Mouse (Mus musculus): ENCODE measurements around the gene Ltb.

Gene Ltb

GRCm38 (mm10) chr17:35193881-35194843 lies at the start of gene Ltb:
TSS of gene Ltb (plus strand) at chr17:35194439.
- no peak for DNase-seq

DNA sequence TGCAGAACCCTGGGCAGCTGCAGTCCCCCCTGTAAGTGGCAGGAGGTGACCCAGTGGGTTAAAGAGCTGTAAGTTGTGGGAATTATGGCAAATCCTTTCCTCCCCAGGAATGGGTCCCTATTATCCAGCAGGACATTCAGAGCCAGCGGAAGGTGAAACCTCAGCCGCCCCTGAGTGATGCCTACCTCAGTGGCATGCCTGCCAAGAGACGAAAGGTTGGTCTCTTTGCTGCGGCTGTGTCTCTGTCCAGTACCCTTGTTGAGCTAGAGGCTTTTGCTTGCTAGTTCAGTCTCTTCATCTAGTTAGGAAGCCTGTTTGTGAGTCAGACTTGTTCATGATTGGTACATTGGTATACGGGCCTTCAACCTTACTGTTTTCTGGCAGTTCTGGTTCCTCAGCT lies 48.1 kb upstream of the Ltb start:
- DNase-seq: no peak

- no peak for DNase-seq
These were observed 46.9 kb upstream of the Ltb start for GRCm38 (mm10) chr17:35147348-35147747.

- no peak for DNase-seq
These were observed 46.2 kb upstream of the Ltb start for GRCm38 (mm10) chr17:35147922-35148639.

GRCm38 (mm10) chr17:35152121-35152520 lies 42.1 kb upstream of the Ltb start:
- DNase-seq: no peak

GRCm38 (mm10) chr17:35153077-35153476 lies 41.2 kb upstream of the Ltb start:
- no peak for DNase-seq

GRCm38 (mm10) chr17:35153931-35154330 lies 40.3 kb upstream of the Ltb start:
- DNase-seq: no peak

- no peak for DNase-seq
These were observed 39.6 kb upstream of the Ltb start for GRCm38 (mm10) chr17:35154616-35155015.

DNA sequence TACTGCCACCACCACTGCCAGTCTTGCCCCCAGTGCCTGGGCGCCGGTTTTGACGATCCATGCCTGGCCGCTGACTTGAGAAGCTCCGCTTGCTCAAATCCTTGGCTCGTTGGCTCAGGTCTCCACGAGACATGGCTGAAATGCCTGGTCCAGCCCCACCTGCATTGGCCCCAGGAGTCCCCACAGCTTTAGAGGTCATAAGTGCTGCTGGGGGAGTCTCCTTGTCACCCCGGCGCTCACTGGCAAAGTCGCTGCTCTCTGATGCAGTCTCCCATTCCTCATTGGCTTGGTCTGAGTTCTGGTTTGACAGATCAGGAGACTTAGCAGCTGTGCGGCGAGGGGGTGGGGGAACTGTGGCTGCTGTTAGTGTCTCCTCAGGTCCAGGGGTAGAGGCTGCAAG lies 38.8 kb upstream of the Ltb start:
- no peak for DNase-seq

GRCm38 (mm10) chr17:35156461-35157200 lies 37.6 kb upstream of the Ltb start:
- no peak for DNase-seq

DNA sequence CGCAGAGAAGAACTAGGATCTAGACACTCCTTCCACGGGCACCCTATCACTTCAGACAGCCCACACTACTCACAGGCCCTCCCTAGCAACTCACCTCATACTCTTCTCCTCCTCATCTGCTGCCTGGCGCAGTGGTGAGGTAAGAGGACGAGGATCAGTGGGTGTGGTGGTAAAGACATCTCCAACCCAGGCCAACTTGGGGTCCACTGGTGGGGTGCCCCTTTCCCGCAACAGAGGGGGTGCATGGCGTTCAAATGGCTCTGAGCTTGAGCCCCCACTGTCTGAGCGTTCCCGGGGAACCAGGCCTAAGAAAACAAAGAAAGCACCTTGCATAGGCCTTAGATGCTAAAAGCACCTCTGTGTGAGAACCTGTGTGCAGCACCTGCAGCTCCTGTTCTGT lies 37.0 kb upstream of the Ltb start:
- DNase-seq: no peak

- no peak for DNase-seq
These were observed 36.5 kb upstream of the Ltb start for GRCm38 (mm10) chr17:35157661-35158175.

- DNase-seq: no peak
These were observed 35.2 kb upstream of the Ltb start for GRCm38 (mm10) chr17:35158850-35159593.

DNA sequence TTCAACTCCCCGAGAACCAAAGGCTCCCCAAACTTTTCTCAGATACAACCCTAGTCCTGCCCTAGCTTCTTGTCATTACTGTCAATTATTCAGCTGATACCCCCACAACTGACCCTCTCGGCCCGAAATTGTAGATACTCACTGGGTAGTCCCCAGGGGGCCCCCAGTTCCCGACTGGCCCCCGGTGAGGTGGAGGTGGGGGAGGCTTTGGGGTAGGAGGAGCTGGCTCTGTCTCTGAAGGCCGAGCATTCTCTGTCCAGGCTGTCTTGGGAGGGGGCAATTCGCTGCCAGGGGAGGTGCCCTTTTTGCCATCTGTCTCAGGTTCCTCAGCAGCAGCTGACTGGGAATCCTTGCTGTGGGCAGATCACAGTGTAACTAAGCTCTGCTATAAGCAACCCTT lies 34.6 kb upstream of the Ltb start:
- no peak for DNase-seq

- DNase-seq: no peak
These were observed 32.8 kb upstream of the Ltb start for GRCm38 (mm10) chr17:35161421-35161820.

- no peak for DNase-seq
These were observed 32.1 kb upstream of the Ltb start for GRCm38 (mm10) chr17:35162121-35162520.

GRCm38 (mm10) chr17:35162730-35163129 lies 31.5 kb upstream of the Ltb start:
- DNase-seq: no peak

DNA sequence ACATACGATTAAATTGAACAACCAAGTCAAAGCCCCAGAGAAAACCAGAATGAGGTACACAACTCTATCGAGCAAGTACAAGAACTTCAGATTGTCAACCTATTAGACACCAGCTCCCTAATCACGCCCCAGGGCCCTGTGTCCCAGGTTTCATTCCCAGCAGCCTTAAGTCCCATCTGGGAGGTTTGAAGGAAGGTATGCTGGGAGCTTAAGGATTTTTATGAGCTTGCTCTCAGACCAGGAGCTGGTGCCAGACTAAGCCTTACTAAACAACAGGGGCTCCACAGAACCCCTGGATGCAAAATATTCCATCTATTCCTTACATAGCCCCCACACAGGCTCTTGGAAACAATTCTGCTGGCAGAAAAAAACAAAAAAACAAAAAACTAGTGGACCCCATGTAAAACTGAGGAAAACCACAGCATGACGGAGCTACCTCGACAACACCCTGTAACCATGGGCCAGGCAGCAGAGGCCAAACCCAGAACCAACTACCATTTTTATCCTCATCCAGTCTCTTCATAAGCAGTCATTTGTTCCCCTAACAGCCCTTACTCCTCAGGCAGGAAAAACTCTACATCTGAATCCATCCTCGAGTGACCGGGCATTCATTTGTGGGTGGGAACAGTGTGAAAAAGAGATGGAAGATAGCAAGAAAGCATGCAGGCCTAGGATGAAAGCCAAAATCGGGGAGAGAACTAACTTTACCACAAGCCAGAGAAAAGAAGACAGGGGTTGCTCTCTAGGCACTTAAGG lies 30.7 kb upstream of the Ltb start:
- no peak for DNase-seq

- DNase-seq: no peak
These were observed 30.0 kb upstream of the Ltb start for GRCm38 (mm10) chr17:35164218-35164567.

DNA sequence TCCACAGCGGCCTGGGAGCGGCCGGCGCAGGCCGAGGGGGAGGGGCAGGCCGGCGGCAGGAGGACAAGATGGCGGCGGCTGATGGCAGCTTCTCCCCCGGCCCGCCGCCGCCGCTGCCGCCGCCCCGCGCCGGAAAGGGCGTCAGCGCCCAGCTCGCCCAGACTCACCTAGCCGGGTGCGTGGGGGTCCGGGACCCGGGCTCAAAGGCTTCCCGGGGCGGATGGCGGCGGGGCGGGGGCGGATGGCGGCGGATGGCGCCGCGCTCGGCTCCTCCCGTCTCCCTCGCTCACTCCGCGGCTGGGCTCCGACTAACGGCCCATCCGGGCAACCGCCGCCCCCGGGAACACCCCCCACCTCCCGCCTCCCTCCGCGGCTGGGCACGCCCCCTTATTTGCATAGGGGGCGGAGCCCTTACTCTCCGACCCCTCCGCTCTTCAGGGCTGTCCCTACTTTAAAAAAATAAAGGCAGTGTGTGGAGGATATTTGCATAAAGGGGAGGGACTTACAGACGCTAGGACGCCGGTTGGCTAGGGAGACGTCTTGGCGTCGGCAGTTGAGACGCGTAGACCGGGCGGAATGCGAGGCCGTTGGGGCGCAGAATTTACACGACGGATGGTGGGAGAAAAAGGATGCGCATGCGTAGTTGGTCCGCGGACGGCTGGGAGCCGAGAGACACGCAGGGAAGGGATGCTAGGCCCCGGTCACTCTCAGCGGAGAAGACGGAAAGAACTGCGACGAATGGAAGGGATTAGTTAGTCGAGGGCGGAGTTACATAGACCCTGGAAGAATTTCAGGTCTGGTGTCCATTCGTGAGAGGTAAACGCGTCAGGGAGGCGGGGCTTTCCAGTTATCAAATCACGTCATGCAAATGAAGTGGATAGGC lies 29.4 kb upstream of the Ltb start, which contains the start of gene Prrc2a:
TSS of gene Prrc2a (minus strand) at position 330 of the 883 bp plus-strand sequence.
- DNase-seq: peak; percentile 98

All from right cerebral cortex, postnatal 4 days (tissue).